Mouse (Mus musculus): ENCODE measurements around the gene Ppp1r1b. TPM values are rescaled to one million over a fixed set of nuclear protein-coding genes. Genes with fewer than 3 reads are reported as not detected.
"Not testable (repeated sequence)": the region's sequence is repeated elsewhere in the genome, so short reads cannot be mapped to it uniquely, and the experiment has no call there.

Gene Ppp1r1b
- polyA plus RNA-seq, 1 experiment, result not detected

DNA sequence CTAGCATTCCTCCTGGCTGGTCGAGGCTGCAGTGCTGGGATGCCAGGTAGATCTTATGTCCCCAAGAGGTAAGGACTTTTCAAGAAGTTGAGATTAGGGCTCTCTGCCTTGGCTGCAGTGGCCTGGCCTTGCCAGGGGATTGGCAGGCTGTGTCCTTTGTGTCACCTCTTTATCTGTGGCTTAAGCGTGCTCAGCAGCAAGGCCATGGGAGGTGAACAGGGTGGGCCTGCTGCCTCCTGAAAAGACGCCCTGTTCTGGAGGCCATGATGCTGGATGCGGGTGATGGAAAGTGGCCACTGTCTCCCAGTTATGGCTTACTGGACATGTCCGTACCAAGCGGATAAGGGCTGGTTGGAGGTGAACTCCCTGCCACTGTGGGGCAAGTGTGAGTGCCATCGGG, 31.2 kb downstream of the Ppp1r1b start:
- 87% methylated on average over 7 of the region's 7 CpGs for WGBS
- TF ChIP-seq POLR2A (IDR thresholded peaks at IDR 0.05; ENCODE audit: borderline replicate concordance, control insufficient read depth, low read depth, low read length), result no peak
- no peak for TF ChIP-seq CTCF (IDR thresholded peaks at IDR 0.05; ENCODE audit: control insufficient read depth, insufficient read depth, low read length)
- no peaks in the 10 kb centered on the region for H3K4me1 ChIP-seq (ENCODE audit: control insufficient read depth, insufficient read depth, low read length)
- no peak overlapping the region for H3K4me3 ChIP-seq (replicated peaks; ENCODE audit: control insufficient read depth, low read depth, low read length)
- no peak overlapping the region for H3K27ac ChIP-seq (ENCODE audit: control insufficient read depth, insufficient read depth, low read depth, low read length, poor library complexity)

DNA sequence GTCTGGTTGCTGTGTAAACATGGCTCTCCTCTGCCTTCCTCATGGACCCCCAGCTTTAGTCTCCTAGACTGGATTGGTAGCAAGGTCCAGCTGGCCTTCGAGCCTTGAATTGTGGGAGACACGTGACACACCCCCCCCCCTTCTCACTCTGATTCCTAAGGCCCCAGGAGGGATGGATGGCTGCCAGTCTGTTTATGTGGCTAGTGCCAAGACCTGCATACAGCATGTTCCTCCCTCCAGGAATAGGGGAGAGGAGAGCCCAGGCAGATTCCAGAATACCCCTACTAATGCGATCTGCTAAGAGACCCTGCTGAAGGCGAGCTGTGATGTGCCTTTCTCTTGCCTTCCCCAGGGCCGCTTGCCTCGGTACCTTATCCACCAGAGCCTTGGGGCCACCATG, 31.9 kb downstream of the Ppp1r1b start:
- no peak for TF ChIP-seq POLR2A (IDR thresholded peaks at IDR 0.05; ENCODE audit: borderline replicate concordance, control insufficient read depth, low read depth, low read length)
- no peak for TF ChIP-seq CTCF (IDR thresholded peaks at IDR 0.05; ENCODE audit: control insufficient read depth, insufficient read depth, low read length)

DNA sequence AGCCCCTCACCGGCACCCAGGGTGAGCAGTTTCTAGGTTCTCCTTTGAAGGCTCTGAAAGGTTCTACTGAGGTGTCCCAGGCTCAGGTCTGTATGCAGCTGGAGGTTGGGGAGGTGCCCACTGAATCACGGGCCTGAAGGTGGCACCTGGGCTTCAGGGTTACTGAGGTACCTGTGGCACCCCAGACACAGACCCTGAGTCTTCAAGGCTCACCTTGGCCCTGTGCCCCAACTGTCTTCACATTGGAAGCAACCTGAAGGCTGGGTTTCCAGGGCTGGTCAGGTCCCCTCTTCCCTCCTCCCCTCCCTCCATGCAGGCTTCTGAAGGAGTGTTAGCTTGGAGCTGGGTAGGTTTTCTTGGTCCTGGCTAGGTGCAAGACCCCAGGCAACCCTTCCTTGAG, 33.4 kb downstream of the Ppp1r1b start:
- Histone ChIP-seq H3K4me3 (replicated peaks; ENCODE audit: control insufficient read depth, low read depth, low read length) (no peak overlapping the region), H3K4me1 (ENCODE audit: control insufficient read depth, insufficient read depth, low read length) (no peaks in the 10 kb centered on the region), H3K27ac (ENCODE audit: control insufficient read depth, insufficient read depth, low read depth, low read length, poor library complexity) (no peak overlapping the region)
- WGBS, result 89% methylated on average over 2 of the region's 2 CpGs
- TF ChIP-seq CTCF (IDR thresholded peaks at IDR 0.05; ENCODE audit: control insufficient read depth, insufficient read depth, low read length), result no peak
- no peak for TF ChIP-seq POLR2A (IDR thresholded peaks at IDR 0.05; ENCODE audit: borderline replicate concordance, control insufficient read depth, low read depth, low read length)

More for the DNA sequence above, 31.9 kb downstream of the Ppp1r1b start:
- Histone ChIP-seq H3K4me3 (replicated peaks; ENCODE audit: control insufficient read depth, low read depth, low read length) (no peak overlapping the region), H3K4me1 (ENCODE audit: control insufficient read depth, insufficient read depth, low read length) (no peaks in the 10 kb centered on the region), H3K27ac (ENCODE audit: control insufficient read depth, insufficient read depth, low read depth, low read length, poor library complexity) (no peak overlapping the region)
- 89% methylated on average over 6 of the region's 6 CpGs for WGBS

DNA sequence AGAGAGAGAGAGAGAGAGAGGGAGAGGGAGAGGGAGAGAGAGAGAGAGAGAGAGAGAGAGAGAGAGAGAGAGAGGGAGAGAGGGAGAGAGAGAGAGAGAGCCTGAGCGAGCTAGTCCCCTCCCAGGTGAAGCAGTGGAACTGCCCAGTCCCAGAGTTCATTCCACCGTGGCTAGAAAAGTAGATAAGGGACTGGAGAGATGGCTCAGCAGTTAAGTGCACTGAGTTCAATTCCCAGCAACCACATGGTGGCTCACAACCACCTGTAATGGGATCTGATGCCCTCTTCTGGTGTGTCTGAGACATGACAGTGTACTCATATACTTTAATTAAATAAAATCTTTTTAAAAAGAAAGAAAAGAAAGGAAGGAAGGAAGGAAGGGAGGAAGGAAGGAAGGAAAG, 34.2 kb downstream of the Ppp1r1b start:
- H3K27ac ChIP-seq (ENCODE audit: control insufficient read depth, insufficient read depth, low read depth, low read length, poor library complexity); H3K4me3 ChIP-seq (replicated peaks; ENCODE audit: control insufficient read depth, low read depth, low read length); H3K4me1 ChIP-seq (ENCODE audit: control insufficient read depth, insufficient read depth, low read length): not testable (repeated sequence)
- 60% methylated on average over 2 of the region's 2 CpGs for WGBS

DNA sequence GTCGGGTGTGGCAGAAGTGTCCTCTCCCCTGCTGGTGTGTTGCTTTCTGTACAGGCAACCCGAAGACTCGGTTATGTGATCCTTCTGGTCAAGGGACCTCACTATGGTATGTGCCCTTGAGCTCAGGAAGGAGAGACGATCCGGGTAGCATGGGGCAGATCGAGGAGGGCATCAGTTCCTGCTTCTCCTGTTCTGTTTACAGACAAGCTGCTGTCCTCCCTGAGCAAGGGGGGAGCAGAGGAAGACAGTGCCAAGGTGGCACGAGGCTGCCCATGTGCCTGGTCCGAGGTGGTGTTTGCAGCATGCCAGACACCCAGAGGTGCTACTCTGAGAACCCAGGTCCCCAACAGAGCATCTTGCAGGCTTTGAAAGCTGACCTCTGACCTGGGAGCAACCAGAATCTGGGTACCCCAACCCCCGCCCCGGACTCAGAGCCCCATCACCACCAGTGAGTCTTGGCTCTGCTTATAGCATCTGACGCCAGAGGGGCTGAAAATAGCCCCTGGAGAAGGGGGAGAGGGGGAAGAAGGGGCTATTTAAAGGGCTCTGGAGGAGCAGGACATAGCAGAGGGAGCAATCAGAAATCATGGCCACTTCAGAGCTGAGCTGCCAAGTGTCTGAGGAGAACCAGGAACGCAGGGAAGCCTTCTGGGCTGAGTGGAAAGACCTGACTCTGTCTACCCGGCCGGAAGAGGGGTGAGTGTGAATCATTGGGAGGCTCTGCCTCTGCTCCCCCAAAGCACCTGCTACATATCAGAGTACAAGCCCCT, 35.2 kb downstream of the Ppp1r1b start, which contains the start of gene Tcap:
Gene Tcap (plus strand): TSS at position 551 of the 770 bp plus-strand sequence.
- no peak within 1 kb of the TSS for H3K4me3 ChIP-seq (replicated peaks; ENCODE audit: control insufficient read depth, low read depth, low read length)
- no peaks in the 10 kb centered on the region for H3K4me1 ChIP-seq (ENCODE audit: control insufficient read depth, insufficient read depth, low read length)
- TF ChIP-seq CTCF (IDR thresholded peaks at IDR 0.05; ENCODE audit: control insufficient read depth, insufficient read depth, low read length) (no peak), POLR2A (IDR thresholded peaks at IDR 0.05; ENCODE audit: borderline replicate concordance, control insufficient read depth, low read depth, low read length) (no peak)
- WGBS, result 67% methylated on average over 14 of the region's 14 CpGs
- H3K27ac ChIP-seq (ENCODE audit: control insufficient read depth, insufficient read depth, low read depth, low read length, poor library complexity), result no peak within 1 kb of the TSS

DNA sequence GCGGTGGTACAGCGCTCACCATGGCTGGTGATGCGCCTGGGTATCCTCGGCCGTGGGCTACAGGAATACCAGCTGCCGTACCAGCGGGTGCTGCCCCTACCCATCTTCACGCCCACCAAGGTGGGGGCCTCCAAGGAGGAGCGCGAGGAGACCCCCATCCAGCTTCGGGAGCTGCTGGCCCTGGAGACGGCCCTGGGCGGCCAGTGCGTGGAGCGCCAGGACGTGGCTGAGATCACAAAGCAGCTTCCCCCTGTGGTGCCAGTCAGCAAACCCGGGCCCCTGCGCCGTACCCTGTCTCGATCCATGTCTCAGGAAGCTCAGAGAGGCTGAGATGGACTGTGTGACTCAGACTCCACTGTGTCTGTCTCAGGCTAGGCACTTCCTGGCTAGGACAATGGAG, 36.0 kb downstream of the Ppp1r1b start:
- WGBS, result 79% methylated on average over 20 of the region's 20 CpGs
- TF ChIP-seq POLR2A (IDR thresholded peaks at IDR 0.05; ENCODE audit: borderline replicate concordance, control insufficient read depth, low read depth, low read length) (no peak), CTCF (IDR thresholded peaks at IDR 0.05; ENCODE audit: control insufficient read depth, insufficient read depth, low read length) (no peak)
- H3K27ac ChIP-seq (ENCODE audit: control insufficient read depth, insufficient read depth, low read depth, low read length, poor library complexity), result no peak overlapping the region
- H3K4me3 ChIP-seq (replicated peaks; ENCODE audit: control insufficient read depth, low read depth, low read length), result no peak overlapping the region
- H3K4me1 ChIP-seq (ENCODE audit: control insufficient read depth, insufficient read depth, low read length), result no peaks in the 10 kb centered on the region

DNA sequence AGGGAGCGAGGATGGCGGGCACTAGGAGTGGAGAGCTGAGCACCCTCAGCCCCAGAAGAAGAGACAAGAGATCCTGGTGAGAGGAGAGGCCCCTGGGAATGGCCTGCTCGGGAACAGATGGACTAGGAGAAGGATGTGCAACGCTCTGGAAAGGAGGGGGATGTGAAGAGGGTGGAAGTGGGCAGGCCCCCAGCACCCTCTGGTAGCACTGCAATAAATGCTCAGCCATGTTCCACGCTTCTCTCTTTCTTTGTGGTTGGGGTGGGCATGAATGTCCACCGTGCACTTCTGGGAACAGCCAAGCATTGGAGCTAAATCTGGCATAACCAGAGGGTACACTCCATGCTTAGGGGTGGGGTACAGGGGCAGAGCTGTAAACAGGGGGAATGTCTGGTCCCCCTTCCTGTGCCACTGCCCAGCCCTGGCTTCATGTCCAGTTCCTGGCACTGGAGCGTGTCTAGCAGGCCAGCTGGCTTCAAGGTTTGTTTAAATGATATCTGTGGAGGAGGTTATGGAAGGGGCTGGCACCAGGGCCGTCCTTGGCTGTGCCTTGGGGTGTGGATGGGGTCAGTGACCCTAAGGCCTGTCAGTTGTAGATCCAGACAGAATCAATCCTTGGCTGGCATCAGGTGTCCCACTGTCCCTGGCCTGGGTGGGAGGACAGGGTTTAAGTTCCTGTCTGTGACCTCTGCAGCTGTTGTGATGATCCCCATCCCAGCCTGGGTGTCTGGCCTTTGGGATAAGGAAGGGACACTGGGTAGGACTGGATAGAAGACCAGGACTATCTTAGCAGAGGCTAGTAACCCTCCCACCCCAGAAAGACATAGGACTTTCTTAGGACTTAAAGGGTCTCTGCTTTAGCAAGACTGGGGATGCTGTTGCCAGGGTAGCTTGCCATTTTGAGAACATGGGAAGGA, 36.8 kb downstream of the Ppp1r1b start:
- no peaks in the 10 kb centered on the region for H3K4me1 ChIP-seq (ENCODE audit: control insufficient read depth, insufficient read depth, low read length)
- no peak overlapping the region for H3K4me3 ChIP-seq (replicated peaks; ENCODE audit: control insufficient read depth, low read depth, low read length)
- no peak overlapping the region for H3K27ac ChIP-seq (ENCODE audit: control insufficient read depth, insufficient read depth, low read depth, low read length, poor library complexity)
- 71% methylated on average over 8 of the region's 8 CpGs for WGBS
- TF ChIP-seq CTCF (IDR thresholded peaks at IDR 0.05; ENCODE audit: control insufficient read depth, insufficient read depth, low read length) (no peak), POLR2A (IDR thresholded peaks at IDR 0.05; ENCODE audit: borderline replicate concordance, control insufficient read depth, low read depth, low read length) (no peak)

All from bone marrow, adult 2 months (tissue).